Mouse (Mus musculus): ENCODE measurements around the gene Tarsl2.

Tarsl2 gene

GRCm38 (mm10) chr7:65737286-65738040 lies 92.8 kb downstream of the Tarsl2 start:
- DNase-seq (ENCODE audit: low spot score), result peak; percentile 38

Measured in lung, postnatal 25 days (tissue).